Mouse (Mus musculus) midbrain, embryonic 11.5 days (tissue): ENCODE data around the gene E030025P04Rik. TPM values are rescaled to one million over a fixed set of nuclear protein-coding genes. Genes with fewer than 3 reads are reported as not detected.

Experiments used
- ATAC-seq: fragments of 200-750 bp; cut with Nextera tagmentation; 2 replicates; pipeline ENCODE4 v1.8.0; 2017; ENCODE audit warnings: moderate TSS enrichment, moderate library complexity; ENCODE audit not compliant: low FRiP score
- DNase-seq: peaks from one replicate; pipeline ENCODE4 v3.0.0; 2015; ENCODE audit warnings: low spot score; ENCODE audit errors: missing footprints
- H3K27ac ChIP-seq: fragments of 300-500 bp; sonication (generic); 2 replicates; pipeline ENCODE4 v1.5.1; 2014; ENCODE audit warnings: low read depth, low read length
- H3K27me3 ChIP-seq: fragments of 300-500 bp; sonication (generic); 2 replicates; pipeline ENCODE4 v1.6.1; 2014; ENCODE audit warnings: mild to moderate bottlenecking, low read length, moderate library complexity, mixed read lengths; ENCODE audit not compliant: control insufficient read depth, insufficient read depth
- H3K36me3 ChIP-seq: fragments of 300-500 bp; sonication (generic); 2 replicates; pipeline ENCODE4 v1.6.1; 2014; ENCODE audit warnings: mild to moderate bottlenecking, low read length, moderate library complexity, mixed read lengths; ENCODE audit not compliant: control insufficient read depth, insufficient read depth
- H3K4me1 ChIP-seq: fragments of 300-500 bp; sonication (generic); 2 replicates; pipeline ENCODE4 v1.6.1; 2014; ENCODE audit warnings: low read length; ENCODE audit not compliant: control insufficient read depth, insufficient read depth
- H3K4me2 ChIP-seq: fragments of 300-500 bp; sonication (generic); 2 replicates; pipeline ENCODE4 v1.6.1; 2014; ENCODE audit warnings: mild to moderate bottlenecking, moderate library complexity
- H3K4me3 ChIP-seq: fragments of 300-500 bp; sonication (generic); 2 replicates; pipeline ENCODE4 v1.5.1; 2014; ENCODE audit warnings: low read depth, low read length
- H3K9ac ChIP-seq: fragments of 300-500 bp; sonication (generic); 2 replicates; pipeline ENCODE4 v1.6.1; 2014; ENCODE audit warnings: low read length
- H3K9me3 ChIP-seq: fragments of 300-500 bp; sonication (generic); 2 replicates; pipeline ENCODE4 v1.6.1; 2016; ENCODE audit warnings: low read length; ENCODE audit not compliant: control insufficient read depth
- WGBS: fragments of 180-500 bp; shearing (Covaris S2); extraction: QIAGEN DNeasy Blood & Tissue Kit; methylation state at CpG from one replicate; pipeline ENCODE4 v1.1.7; 2014; 5-methylcytosine and 5-hydroxymethylcytosine counted together
- polyA plus RNA-seq: library from polyadenylated mRNA; unstranded; fragments of >200 nt; fragmentation: Nextera tagmentation; extraction: Ambion mirVana; gene quantifications from 2 replicates; pipeline ENCODE4 v1.2.1, GENCODE M21; 2014

E030025P04Rik gene
- polyA plus RNA-seq, 1 experiment from 2014 or later: not detected

DNA sequence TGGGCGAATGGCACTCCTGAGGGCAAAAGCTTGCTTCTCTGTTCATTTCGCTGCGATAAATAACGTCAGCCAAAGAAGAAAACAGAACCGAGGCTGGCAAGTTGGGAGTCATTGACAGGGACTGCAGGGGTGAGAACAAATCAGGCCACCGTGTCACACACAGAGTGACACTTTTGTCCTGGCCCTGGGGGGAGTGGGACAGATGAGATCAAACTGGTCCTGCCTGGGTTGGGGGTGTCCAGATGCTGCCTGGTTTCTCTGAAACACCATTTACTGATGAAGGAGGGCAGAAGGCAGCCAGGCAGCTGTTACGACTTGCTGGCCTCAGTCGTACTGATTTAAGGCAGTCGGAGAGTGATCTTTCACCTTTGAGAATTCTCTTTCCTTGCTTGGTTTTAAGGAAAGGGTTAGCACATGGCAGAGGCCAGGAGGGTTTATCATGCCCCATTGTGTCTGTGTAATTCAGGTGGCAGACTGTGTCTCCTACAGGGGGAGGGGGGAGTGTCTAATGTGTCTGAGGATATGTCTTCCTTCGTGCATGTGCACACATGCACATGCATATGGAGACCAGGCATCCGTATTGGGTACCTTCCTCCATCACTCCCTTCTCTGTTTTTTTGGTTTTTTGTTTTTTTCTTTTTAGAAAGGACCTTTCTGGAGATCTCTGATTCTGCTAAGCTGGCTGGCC is 36.5 kb downstream of the E030025P04Rik start:
- Histone ChIP-seq H3K4me2 (no peak overlapping the region; the same call in 1 of the 2 replicates), H3K27ac (peak overlapping the region; percentile 51; the same call in 1 of the 2 replicates), H3K9me3 (no peaks in the 10 kb centered on the region), H3K36me3 (no peaks in the 10 kb centered on the region), H3K9ac (0 out of 2 replicates have a peak overlapping the region, but pooled peaks have one; percentile 14), H3K27me3 (no peaks in the 10 kb centered on the region), H3K4me1 (peaks cover 27% of the 10 kb centered on the region), H3K4me3 (no peak overlapping the region)
- WGBS: 35% methylated on average over 11 of the region's 11 CpGs
- DNase-seq (peak; percentile 90), ATAC-seq (peak; percentile 70; the same call in 1 of the 2 replicates)

DNA sequence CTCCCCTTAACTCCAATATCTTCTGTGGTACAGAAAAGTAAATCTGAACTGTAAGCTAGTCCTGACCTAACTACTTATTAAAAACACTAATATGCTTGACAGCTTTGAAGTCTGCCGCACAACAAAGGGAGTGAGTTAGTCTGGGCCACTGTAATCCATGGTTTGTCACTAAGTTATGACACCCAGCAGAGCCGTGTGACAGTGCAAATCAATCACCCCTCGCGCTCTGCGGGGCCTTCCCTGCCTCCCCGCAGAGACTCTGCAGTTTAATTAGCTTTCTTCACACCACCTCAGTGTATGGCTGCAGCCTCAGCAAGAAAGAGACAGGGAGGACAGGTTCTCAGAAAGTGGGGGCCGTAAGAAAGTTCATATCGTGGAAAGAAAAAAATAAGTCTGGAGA is 37.4 kb downstream of the E030025P04Rik start:
- DNase-seq (peak; percentile 84), ATAC-seq (peak; percentile 73)
- H3K4me1 ChIP-seq: peaks cover 27% of the 10 kb centered on the region
- H3K9me3 ChIP-seq: no peaks in the 10 kb centered on the region
- H3K4me3 ChIP-seq: no peak overlapping the region
- H3K27ac ChIP-seq: peak overlapping the region; percentile 51; the same call in 1 of the 2 replicates
- H3K27me3 ChIP-seq: no peaks in the 10 kb centered on the region
- H3K4me2 ChIP-seq: no peak overlapping the region
- WGBS: 4% methylated on average over 8 of the region's 8 CpGs
- H3K36me3 ChIP-seq: no peaks in the 10 kb centered on the region
- H3K9ac ChIP-seq: no peak overlapping the region

DNA sequence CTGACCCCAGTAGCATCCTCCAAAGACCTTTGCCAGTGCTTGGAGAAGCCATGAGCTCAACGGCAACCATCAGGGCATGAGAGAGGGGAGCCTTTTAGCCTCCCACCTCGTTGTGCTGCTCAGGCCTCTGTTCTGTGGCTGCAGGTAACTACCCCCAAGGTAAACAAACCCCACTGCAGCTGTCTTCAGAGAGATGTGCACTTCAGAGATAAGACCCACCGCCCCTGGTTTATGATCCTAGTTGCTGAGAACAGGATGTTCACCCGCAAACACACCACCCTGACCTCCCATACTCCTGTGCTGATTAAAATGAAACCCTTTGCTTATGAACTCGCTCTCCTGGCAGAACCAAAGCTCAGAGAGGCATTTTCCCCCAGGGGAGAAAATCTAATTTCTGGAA is 38.0 kb downstream of the E030025P04Rik start:
- no peaks in the 10 kb centered on the region for H3K36me3 ChIP-seq
- no peaks in the 10 kb centered on the region for H3K27me3 ChIP-seq
- H3K4me3 ChIP-seq: no peak overlapping the region
- ATAC-seq (peak; percentile 28; the same call in 1 of the 2 replicates), DNase-seq (peak; percentile 87)
- no peak overlapping the region for H3K4me2 ChIP-seq
- H3K9ac ChIP-seq: no peak overlapping the region
- no peaks in the 10 kb centered on the region for H3K9me3 ChIP-seq
- WGBS: 55% methylated on average over 5 of the region's 5 CpGs
- H3K4me1 ChIP-seq: peaks cover 27% of the 10 kb centered on the region
- peak overlapping the region; percentile 44; the same call in 1 of the 2 replicates for H3K27ac ChIP-seq

DNA sequence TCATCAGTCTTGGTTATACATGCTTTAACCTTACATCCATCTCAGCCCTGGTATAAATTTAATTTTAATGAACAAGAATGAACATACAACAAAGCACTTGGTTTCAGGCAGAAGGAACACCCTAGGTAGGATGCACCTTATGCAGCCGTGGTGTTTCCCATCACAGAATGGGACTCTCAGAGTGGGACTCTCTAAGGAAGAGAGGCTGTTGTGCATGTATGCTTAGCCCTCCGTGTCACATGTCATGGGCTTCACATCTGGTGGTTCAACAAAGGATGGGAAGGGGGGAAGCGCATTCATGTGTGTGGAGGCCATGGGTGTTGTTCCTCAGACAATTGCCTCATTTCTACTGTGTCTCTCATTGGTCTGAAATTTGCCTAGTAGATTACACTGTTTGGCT is 40.8 kb downstream of the E030025P04Rik start:
- Histone ChIP-seq H3K4me1 (peaks cover 19% of the 10 kb centered on the region), H3K9ac (no peak overlapping the region), H3K4me3 (no peak overlapping the region), H3K4me2 (no peak overlapping the region), H3K9me3 (no peaks in the 10 kb centered on the region), H3K27ac (no peak overlapping the region), H3K27me3 (no peaks in the 10 kb centered on the region), H3K36me3 (no peaks in the 10 kb centered on the region)
- DNase-seq: peak; percentile 59
- 91% methylated on average over 3 of the region's 3 CpGs for WGBS
- ATAC-seq: no peak

DNA sequence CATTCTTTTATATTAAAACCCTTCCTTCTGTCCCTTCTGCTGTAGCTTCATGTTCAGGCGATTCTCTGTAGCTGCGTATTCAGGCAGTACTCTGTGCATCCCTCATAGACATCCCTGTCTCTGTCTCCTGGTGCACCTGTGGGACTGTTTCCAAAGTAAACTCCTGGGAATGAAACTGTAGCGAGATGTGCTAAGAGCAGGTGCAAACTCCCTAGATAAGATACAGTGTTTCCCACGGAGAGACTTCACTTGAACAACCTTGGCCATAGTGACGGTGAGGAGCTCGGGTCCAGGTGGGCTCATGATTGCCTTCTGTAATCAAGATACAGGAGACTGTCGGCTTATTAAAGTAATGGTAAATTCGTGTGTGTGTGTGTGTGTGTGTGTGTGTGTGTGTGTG is 41.5 kb downstream of the E030025P04Rik start:
- Histone ChIP-seq H3K9me3 (no peaks in the 10 kb centered on the region), H3K36me3 (no peaks in the 10 kb centered on the region), H3K27ac (no peak overlapping the region), H3K9ac (no peak overlapping the region), H3K4me3 (no peak overlapping the region), H3K4me1 (peaks cover 19% of the 10 kb centered on the region), H3K27me3 (no peaks in the 10 kb centered on the region), H3K4me2 (no peak overlapping the region)
- DNase-seq (no peak), ATAC-seq (no peak)
- 93% methylated on average over 8 of the region's 8 CpGs for WGBS

DNA sequence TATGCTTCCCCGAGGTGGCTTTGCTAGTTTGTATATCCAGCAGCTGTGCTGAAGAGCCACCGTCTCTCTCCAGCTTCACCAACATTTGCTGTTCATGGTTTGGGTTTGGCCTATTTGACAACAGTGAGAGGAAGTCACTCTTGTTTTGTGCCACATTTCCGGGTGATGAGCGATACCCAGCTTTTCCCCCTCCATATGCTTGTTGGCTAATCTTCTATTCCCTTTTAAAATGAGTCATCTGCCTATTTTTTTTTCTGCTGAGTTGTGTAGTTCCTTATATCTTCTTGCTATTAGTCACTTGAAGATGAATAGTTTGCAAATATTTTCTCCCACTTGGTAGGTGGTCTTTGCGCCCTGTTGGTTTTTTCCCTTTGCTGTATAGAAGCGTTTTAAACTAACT is 43.9 kb downstream of the E030025P04Rik start:
- H3K27ac ChIP-seq: no peak overlapping the region
- H3K9ac ChIP-seq: no peak overlapping the region
- WGBS: 92% methylated on average over 6 of the region's 6 CpGs
- H3K4me2 ChIP-seq: no peak overlapping the region
- no peaks in the 10 kb centered on the region for H3K27me3 ChIP-seq
- DNase-seq: no peak
- no peaks in the 10 kb centered on the region for H3K9me3 ChIP-seq
- no peak for ATAC-seq
- no peaks in the 10 kb centered on the region for H3K36me3 ChIP-seq
- peaks cover 6% of the 10 kb centered on the region for H3K4me1 ChIP-seq
- H3K4me3 ChIP-seq: no peak overlapping the region

DNA sequence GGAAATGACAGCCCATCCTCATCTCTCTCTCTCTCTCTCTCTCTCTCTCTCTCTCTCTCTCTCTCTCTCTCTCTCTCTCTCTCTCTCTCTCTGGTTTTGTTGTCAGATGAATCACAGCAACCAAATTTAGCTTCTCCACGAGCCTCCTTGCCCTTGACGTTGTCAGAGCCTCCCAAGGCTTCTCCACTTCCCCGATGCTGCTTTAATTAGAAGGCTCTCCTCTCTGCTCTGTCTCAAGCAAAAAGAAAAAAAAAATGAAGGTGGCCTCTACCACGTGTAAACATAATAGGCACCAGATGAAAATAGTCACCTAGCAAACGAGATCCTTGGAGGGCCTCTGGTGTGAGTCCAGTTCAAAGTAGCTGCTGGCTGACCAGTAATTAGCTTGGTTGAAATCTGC is 52.3 kb downstream of the E030025P04Rik start:
- Histone ChIP-seq H3K4me1 (no peaks in the 10 kb centered on the region), H3K9me3 (no peaks in the 10 kb centered on the region), H3K4me2 (no peak overlapping the region), H3K9ac (no peak overlapping the region), H3K27ac (no peak overlapping the region), H3K36me3 (no peaks in the 10 kb centered on the region), H3K27me3 (no peaks in the 10 kb centered on the region), H3K4me3 (no peak overlapping the region)
- DNase-seq (no peak), ATAC-seq (no peak)
- WGBS: 22% methylated on average over 5 of the region's 5 CpGs

Other genes with a start within 250 kb of the E030025P04Rik start
- 20.8 and 23.1 TPM in 2 replicates for gene Axin2, start 224.0 kb downstream of the E030025P04Rik start, polyA plus RNA-seq
- gene Rgs9, start 153.8 kb upstream of the E030025P04Rik start, polyA plus RNA-seq: 1.6 and 1.7 TPM in 2 replicates
- 19.4 and 20.4 TPM in 2 replicates for gene Gna13, start 218.5 kb upstream of the E030025P04Rik start, polyA plus RNA-seq